Mouse (Mus musculus) midbrain, postnatal 0 days (tissue): ENCODE results near the gene Gon7. TPM values are rescaled to one million over a fixed set of nuclear protein-coding genes. Genes with fewer than 3 reads are reported as not detected.

Experiments used
- ATAC-seq: fragments of 200-750 bp; cut with Nextera tagmentation; 2 replicates; pipeline ENCODE4 v1.8.0; 2017; ENCODE audit warnings: moderate number of reproducible peaks, mild to moderate bottlenecking, moderate TSS enrichment, moderate library complexity; ENCODE audit not compliant: low FRiP score
- DNase-seq: peaks from one replicate; pipeline ENCODE4 v3.0.0-alpha.2; 2015; ENCODE audit warnings: low spot score
- H3K27ac ChIP-seq: fragments of 300-500 bp; sonication (generic); 2 replicates; pipeline ENCODE4 v1.5.1; 2014; ENCODE audit warnings: low read depth, mild to moderate bottlenecking, low read length, mixed read lengths
- H3K27me3 ChIP-seq: fragments of 300-500 bp; sonication (generic); 2 replicates; pipeline ENCODE4 v1.6.1; 2014; ENCODE audit warnings: low read length, control low read depth, mixed read lengths; ENCODE audit not compliant: insufficient read depth
- H3K36me3 ChIP-seq: fragments of 300-500 bp; sonication (generic); 2 replicates; pipeline ENCODE4 v1.6.1; 2014; ENCODE audit warnings: low read length, control low read depth, mixed read lengths; ENCODE audit not compliant: insufficient read depth
- H3K4me1 ChIP-seq: fragments of 300-500 bp; sonication (generic); 2 replicates; pipeline ENCODE4 v1.6.1; 2014; ENCODE audit warnings: mild to moderate bottlenecking, control low read depth, antibody characterized with exemption, low read length, mixed read lengths; ENCODE audit not compliant: insufficient read depth
- H3K4me2 ChIP-seq: fragments of 300-500 bp; sonication (generic); 2 replicates; pipeline ENCODE4 v1.6.1; 2014; ENCODE audit warnings: low read depth, mild to moderate bottlenecking, low read length, mixed read lengths; ENCODE audit not compliant: poor library complexity, severe bottlenecking
- H3K4me3 ChIP-seq: fragments of 300-500 bp; sonication (generic); 2 replicates; pipeline ENCODE4 v1.5.1; 2014; ENCODE audit warnings: low read depth, mild to moderate bottlenecking, low read length, moderate library complexity
- H3K9ac ChIP-seq: fragments of 300-500 bp; sonication (generic); replicated peaks from 2 replicates; pipeline ENCODE4 v1.6.1; 2014; ENCODE audit warnings: mild to moderate bottlenecking, low read length, moderate library complexity, mixed read lengths; ENCODE audit not compliant: poor library complexity, severe bottlenecking
- H3K9me3 ChIP-seq: fragments of 300-500 bp; sonication (generic); 2 replicates; pipeline ENCODE4 v1.6.1; 2016; ENCODE audit warnings: low read length, control low read depth
- CTCF ChIP-seq: IDR thresholded peaks from 2 replicates; pipeline ENCODE4 v1.5.1; 2016; ENCODE audit warnings: antibody characterized with exemption, mild to moderate bottlenecking
- WGBS: fragments of 180-500 bp; shearing (Covaris S2); extraction: QIAGEN DNeasy Blood & Tissue Kit; methylation state at CpG from one replicate; pipeline ENCODE4 v1.1.7; 2014; 5-methylcytosine and 5-hydroxymethylcytosine counted together
- polyA plus RNA-seq: library from polyadenylated mRNA; unstranded; fragments of >200 nt; fragmentation: Nextera tagmentation; extraction: Ambion mirVana; gene quantifications from 2 replicates; pipeline ENCODE4 v1.2.1, GENCODE M21; 2015
- total RNA-seq: library from RNA; depleted of rRNA; stranded (reverse); fragments of >200 nt; gene quantifications from 2 replicates; pipeline ENCODE4 v1.2.3, GENCODE M21; 2014

The Gon7 gene
- total and polyA plus RNA-seq, 2 experiments from 2014 or later = 21.0 to 39.1 TPM

DNA sequence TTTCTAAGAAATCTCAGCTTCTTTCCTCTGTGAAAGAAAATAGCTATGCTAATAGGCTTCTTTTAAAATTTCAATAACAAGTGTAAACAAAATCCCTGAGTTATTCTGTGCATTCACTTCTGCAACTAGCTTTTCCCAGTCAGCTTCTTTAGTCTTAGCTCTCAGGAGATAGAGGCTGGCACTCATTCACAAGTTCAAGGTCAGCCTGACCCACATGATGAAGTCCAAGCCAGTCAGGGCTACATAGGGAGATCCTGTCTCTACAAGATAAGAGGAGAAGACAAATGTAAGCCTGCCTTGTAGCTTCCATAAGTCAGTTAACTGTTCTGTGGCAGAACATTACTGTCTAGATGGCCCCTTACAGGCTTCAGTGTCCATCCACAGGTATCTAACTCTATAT is 6.1 kb upstream of the Gon7 start:
- Histone ChIP-seq H3K4me3 (no peak overlapping the region), H3K36me3 (peaks cover 34% of the 10 kb centered on the region), H3K9me3 (no peaks in the 10 kb centered on the region), H3K27me3 (no peaks in the 10 kb centered on the region), H3K4me1 (peaks cover 8% of the 10 kb centered on the region), H3K9ac (no peak overlapping the region), H3K27ac (no peak overlapping the region), H3K4me2 (no peak overlapping the region)
- TF ChIP-seq CTCF = no peak
- DNase-seq (no peak), ATAC-seq (no peak)

GRCm38 (mm10) chr12:102761668-102762067 is 4.1 kb upstream of the Gon7 start:
- DNase-seq (no peak), ATAC-seq (no peak)
- no peak overlapping the region for H3K4me3 ChIP-seq
- no peak overlapping the region for H3K9ac ChIP-seq
- no peak overlapping the region for H3K4me2 ChIP-seq
- H3K27me3 ChIP-seq = no peaks in the 10 kb centered on the region
- H3K36me3 ChIP-seq = peaks cover 17% of the 10 kb centered on the region
- 94% methylated on average over 3 of the region's 3 CpGs for WGBS
- TF ChIP-seq CTCF = no peak
- no peak overlapping the region for H3K27ac ChIP-seq
- peaks cover 9% of the 10 kb centered on the region for H3K4me1 ChIP-seq
- no peaks in the 10 kb centered on the region for H3K9me3 ChIP-seq

DNA sequence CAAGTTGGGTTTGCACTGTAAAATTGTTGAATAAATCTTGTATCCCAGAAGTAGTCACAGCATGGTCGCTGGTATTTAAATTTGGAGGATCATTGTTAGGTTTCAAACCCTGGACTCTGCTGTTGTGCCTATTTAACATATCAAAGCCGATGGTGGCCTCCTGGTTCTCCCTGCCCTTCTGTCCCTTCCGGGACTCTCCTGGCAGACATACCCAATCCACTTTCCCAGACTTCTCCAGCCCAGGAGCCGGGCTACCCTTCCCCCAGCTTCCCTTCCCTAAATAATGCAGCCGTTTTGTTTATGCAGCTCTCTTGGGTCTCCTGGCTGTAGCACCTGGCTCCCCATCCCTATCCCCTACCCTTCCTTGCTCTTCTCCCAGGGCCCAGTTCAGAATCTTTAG is 1.3 kb upstream of the Gon7 start:
- Histone ChIP-seq H3K4me2 (peak overlapping the region; percentile 88), H3K27ac (no peak overlapping the region), H3K4me1 (peaks cover 9% of the 10 kb centered on the region), H3K9ac (peak overlapping the region; percentile 75; the same call in 1 of the 2 replicates), H3K27me3 (no peaks in the 10 kb centered on the region), H3K36me3 (0 out of 2 replicates have a peak, but pooled peaks cover 3% of the 10 kb centered on the region), H3K4me3 (peak overlapping the region; percentile 85), H3K9me3 (no peaks in the 10 kb centered on the region)
- no peak for TF ChIP-seq CTCF
- DNase-seq = no peak
- 1% methylated on average over 5 of the region's 5 CpGs for WGBS
- ATAC-seq = no peak

DNA sequence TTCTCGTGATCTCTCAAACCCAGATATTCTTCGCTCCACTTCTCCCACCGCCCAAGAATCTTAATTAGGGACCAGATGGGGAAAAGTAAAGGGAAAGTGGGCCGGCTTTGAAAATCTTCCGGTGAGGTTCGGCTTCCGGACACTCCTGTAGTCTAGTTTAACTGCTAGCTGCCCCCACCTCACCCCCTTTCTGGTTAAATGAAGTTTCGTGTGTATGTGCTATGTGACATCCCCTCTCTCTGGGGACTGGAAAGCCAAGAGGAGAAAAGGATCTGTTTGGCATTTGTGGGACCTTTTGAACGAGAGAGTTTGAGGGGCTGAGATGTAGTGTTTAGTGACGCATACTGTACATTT is 777 bp upstream of the Gon7 start, which contains the start of gene Gm20604:
Gm20604 (minus strand) TSS at position 270 of the 354 bp plus-strand sequence.
- H3K36me3 ChIP-seq = 0 out of 2 replicates have a peak, but pooled peaks cover 3% of the 10 kb centered on the region
- ATAC-seq = no peak
- peak within 1 kb of the TSS; percentile 85 for H3K4me3 ChIP-seq
- H3K27me3 ChIP-seq = no peaks in the 10 kb centered on the region
- WGBS = under 1% methylated on average over 10 of the region's 10 CpGs
- peak within 1 kb of the TSS; percentile 88 for H3K4me2 ChIP-seq
- no peak for TF ChIP-seq CTCF
- H3K9ac ChIP-seq = peak within 1 kb of the TSS; percentile 75
- H3K27ac ChIP-seq = peak within 1 kb of the TSS; percentile 82
- peak; percentile 34 for DNase-seq
- H3K9me3 ChIP-seq = no peaks in the 10 kb centered on the region
- peaks cover 9% of the 10 kb centered on the region for H3K4me1 ChIP-seq

DNA sequence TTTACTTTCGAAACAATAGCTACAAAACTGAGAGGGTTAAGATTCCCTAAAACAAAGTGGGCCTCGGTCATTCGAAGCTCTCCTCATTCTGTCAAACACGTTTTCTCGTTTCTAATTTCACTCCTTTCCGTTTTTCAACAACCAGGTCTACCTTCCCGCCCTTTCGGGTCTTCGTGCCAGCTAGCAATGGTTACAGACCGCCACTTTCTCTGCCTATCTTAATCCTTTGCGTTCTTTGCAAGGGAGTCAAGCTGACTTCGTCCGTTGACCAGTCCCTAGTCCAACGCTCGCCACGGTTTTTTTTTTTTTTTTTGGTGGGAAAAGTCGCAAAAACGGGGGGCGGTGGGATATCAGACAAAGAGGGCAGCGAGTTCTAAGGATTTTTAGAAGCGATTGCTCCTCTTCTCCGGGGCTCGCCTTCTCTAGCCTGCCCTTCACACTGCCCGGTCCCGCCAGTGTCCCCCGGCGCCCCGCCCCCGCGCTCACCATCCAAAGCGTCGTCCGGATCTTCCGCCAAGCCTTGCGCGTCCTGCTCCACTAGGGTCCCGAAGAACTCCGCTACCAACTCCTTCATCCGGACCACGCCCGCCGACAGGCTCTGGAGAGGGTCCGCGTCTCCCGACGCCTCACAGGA is 431 bp downstream of the Gon7 start:
- peak overlapping the region; percentile 85 for H3K4me3 ChIP-seq
- H3K27me3 ChIP-seq = no peaks in the 10 kb centered on the region
- H3K9ac ChIP-seq = peak overlapping the region; percentile 65
- H3K36me3 ChIP-seq = no peaks in the 10 kb centered on the region
- no peaks in the 10 kb centered on the region for H3K9me3 ChIP-seq
- no peak for TF ChIP-seq CTCF
- DNase-seq = no peak
- peak; percentile 2; the same call in 1 of the 2 replicates for ATAC-seq
- H3K27ac ChIP-seq = peak overlapping the region; percentile 82
- peak overlapping the region; percentile 88 for H3K4me2 ChIP-seq
- peaks cover 9% of the 10 kb centered on the region for H3K4me1 ChIP-seq
- 1% methylated on average over 45 of the region's 46 CpGs for WGBS

DNA sequence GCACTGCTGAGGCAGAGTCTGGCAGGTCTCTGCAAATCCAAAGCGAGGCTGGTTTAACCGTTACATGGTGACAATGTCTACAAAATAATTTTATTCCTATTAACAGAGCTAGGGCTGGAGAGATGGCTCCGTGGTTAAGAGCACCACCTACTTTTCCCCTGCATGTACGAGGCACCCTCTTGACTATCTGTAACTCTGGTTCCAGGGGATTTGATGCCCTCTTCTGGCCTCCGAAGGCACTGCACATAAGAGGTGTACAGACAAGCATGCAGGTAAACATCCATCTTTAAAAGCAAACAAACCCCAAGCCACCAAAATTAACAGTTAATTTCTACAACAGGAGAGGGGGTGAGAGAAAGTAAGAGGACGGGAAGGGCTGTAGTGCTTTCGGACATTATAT is 1.3 kb downstream of the Gon7 start:
- Histone ChIP-seq H3K27me3 (no peaks in the 10 kb centered on the region), H3K36me3 (no peaks in the 10 kb centered on the region), H3K4me3 (peak overlapping the region; percentile 85; the same call in 1 of the 2 replicates), H3K4me1 (peaks cover 9% of the 10 kb centered on the region), H3K4me2 (peak overlapping the region; percentile 88), H3K9ac (peak overlapping the region; percentile 65; the same call in 1 of the 2 replicates), H3K9me3 (no peaks in the 10 kb centered on the region), H3K27ac (no peak overlapping the region)
- WGBS = 87% methylated on average over 7 of the region's 7 CpGs
- TF ChIP-seq CTCF = peak; percentile 61
- DNase-seq = no peak
- no peak for ATAC-seq
